Mouse (Mus musculus) cerebellum, adult 11-12 months (tissue): ENCODE results near the gene Npdc1.
A peak's percentile ranks its signal among the peaks of the same experiment; 100 is the strongest.

Source experiments
- DNase-seq: peaks from one replicate; pipeline ENCODE4 v3.0.0; 2022

Gene Npdc1

DNA sequence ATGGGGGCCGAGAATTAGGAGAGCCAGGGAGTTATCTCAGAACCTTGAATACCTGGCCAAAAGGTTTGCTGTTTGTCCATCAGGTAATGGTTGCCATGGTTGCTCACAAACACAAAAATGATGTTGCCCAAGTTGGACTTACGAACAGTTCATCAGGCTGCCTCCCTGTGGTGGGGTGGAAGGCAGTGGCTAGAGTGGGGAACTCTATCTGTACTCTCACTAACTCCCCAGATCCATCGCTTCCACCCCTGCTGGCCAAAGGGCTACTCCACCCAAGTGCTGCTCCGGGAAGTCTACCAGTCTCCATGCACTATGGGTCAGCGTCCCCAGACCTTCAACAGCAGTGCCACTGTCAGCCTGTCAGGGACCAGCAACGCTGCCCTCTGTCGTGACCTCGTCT is at the start of gene Npdc1:
TSS of gene Npdc1 (plus strand) at position 301 of the 400 bp plus-strand sequence.
- no peak for DNase-seq

DNA sequence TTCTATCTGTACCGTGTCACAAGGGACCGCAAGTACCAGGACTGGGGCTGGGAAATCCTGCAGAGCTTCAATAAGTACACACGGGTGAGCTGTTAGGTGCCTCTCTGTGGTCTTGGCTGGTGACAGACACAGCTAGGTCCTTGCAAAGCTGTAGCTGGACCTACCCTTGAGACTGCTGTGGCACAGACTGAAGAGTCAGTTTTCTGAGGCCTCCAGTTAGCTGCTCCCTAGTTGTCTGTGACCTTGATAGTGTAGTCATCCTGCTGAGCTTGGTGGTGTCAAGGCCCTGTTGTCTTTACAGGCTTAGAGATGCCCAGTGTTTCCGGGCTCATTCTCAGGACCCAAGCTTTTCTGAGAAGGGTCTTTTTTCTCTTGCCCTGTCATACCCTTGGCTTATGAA is 49.7 kb upstream of the Npdc1 start:
- DNase-seq: no peak

DNA sequence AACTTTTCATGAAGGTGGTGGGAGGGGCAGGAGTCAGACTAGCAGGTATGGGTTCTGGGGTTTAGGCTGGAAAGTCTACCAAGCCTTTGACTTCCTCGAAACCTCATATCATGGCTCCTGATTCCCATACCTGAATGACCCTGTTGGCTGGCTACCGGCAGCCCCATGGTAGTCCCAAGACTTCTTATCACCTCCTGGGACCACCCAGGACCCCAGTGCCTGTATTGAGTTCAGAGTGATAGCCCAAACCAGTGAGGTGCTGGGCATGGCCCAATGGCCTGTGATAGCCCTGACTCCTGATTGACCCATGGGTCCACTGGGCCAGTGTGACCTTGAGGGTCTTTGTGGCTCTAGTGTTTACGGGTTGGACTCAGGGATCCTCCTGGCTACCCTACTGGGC is 48.5 kb upstream of the Npdc1 start:
- no peak for DNase-seq

DNA sequence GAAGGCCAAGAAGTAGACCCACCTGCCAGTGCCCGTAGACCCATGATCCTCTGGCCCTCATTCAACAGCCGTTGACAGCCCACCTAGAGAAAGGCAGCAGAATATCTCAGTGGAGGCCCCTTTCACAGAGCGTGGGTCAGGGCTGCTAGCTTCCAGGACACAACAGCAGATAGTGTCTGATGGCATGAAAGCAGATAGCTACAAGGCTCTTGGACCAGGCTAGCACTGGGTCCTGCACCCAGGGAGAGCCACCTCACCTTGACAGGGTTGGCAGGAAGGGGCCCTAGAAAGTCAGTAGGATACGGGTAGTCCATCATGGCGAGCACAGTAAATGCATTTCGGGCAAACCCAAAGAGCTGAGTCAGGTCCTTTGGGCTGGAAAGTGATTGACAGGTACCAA is 44.9 kb upstream of the Npdc1 start:
- no peak for DNase-seq

DNA sequence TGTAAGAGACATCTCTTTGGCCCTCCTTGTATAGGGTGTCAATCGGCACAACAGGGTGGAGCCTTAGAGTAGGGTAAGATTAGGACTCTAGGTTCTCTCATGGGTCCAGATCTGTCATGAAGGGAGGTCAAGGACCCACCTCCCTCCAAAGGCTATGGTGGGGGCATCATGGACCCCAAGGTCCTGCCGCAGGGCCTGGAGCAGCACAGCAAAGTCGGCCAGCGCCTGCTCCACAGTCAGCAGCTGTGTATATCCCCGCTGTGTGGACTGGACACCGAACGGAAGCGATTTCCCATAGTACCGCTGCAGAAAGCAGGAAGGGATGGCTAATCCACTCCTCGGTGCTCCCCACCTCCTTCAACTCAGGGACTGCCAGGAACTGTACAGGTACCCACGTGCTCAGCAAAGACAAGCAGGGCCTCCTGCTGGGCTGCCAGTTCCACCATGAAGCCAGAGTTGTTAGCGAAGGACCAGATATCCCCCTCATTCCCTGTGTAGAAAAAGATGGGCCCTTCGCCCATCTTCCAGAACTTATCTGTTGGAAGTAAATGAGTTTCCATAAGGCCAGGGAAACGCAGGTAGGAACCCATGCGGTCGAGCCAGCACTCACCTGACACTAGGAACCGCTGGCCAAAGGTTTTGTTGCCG is 43.6 kb upstream of the Npdc1 start:
- no peak for DNase-seq

DNA sequence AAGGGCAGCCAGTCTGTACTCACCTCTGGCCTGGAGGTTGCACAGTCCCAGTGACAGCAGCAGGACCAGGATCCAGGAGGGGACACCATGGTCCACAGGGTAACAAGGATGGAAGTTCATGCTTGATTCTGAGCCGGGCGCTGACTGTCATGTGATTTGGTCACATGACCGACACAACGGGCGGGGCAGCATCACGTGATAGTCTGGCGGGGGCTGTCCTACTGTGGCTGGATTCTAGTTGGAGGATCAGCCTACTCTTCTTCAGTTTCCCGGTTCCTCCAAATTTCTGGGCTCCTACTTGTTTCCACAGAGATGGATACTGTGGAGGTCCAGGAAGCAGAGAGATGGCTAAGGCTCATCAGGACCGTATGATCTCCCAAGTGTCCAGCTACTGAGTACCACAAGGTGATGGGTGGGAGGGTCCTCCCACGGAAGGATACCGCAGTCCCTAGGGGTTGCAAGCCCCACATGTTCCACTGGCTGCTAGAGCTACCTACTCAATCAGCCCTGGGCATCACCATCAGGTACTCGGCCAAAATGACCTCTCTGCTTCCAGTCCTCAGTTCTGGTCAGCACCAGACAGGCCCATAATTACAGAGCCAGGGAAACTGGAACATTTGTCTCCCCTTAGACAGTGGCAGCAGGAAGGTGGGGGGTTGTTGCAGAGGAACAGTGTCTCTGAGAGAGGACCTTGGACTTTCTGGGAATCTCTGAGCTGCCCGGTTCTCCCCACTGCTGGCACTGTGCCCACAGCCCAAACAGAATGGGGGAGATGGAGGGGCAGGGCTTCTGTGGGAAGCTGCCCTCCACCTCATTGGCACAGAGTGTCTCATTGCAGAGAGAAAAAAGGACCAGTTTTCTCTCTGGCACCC is 42.7 kb upstream of the Npdc1 start, which contains the start of gene Dpp7:
TSS of gene Dpp7 (minus strand) at position 152 of the 872 bp plus-strand sequence.
- DNase-seq: peak; percentile 84

DNA sequence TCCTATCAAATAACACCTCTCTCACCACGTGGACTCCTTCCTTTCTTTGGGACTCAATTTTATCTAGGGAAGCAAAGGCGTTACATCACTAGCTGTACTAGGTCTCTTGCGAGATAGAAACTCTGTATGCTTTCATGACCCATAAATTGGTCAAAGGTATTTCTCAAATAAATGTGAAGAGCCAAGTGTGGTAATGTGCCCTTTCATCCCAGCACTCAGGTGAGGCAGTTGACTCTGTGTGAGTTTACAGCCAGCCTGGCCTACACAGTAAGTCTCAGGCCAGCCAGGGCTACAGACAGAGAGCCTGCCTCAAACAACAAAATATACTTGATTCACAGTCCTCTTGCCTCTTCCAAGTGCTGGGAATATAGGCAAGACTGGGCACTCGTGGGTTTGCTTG is 39.3 kb upstream of the Npdc1 start:
- DNase-seq: no peak

DNA sequence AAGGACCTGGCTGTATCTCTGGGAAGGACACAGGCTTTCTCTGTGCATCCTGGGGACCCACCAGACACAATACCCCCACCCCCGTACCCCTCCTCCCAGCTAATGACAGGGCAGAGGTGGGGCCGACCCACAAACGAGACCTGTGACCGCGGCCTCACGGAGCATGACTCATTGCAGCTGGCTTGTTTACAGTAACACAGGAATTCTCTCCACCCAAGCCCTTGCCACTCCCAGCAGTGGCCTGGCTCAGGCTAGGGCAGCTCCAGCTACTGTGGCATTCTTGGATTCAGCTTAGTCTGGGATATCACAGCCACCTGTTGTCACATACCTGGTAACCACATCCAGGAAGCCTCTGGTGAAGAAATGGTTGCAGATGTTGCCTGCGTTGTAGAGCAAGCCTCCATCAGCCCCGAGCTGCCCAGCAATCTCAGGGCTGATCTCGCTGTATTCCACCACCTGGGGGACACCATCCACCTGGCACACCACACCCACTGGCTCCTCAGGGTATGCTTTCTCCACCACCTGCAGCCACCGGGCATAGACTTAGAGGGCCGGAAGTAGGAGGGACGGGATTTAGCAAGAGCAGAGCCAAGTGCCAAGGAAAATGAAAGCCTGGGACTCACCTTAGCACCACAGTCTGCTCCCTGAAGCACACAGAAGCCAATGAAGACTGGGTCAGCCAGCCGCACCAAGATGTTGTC is 35.5 kb upstream of the Npdc1 start:
- no peak for DNase-seq

DNA sequence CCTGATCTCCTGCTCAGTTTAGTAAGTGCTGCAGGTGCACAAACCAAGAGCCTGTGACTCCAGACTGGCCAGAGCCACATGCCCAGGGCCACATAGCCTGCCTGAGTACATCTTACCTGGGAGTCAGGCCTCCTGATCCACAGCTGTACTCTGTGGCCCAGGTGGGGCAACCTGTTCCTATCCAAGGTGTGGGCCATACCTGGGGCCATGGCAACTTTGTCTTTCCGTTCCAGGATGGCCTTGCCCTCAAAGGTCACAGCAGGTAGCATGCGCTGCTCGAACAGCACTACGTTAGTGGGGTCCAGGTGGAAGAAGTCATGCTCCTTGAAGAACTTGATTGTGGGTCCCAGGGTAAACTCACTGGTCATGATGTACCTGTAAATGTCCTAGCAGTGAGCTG is 34.8 kb upstream of the Npdc1 start:
- DNase-seq: no peak

DNA sequence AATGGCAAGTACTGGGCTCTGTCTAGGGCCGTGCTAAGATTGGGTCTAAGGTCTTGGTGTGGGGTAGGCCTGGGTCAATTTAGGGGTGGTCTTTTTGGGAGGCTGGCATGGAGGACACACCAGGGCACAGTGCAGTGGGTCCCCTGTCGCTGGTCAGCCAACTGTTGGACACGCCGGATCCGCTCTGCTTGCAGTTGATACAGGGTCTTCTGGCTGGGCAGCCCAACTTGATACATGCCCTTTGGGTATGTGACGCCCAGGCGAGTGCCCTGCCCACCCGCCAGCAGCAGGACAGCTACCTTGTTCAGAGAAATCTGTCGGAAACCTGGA is 34.4 kb upstream of the Npdc1 start:
- DNase-seq: no peak

DNA sequence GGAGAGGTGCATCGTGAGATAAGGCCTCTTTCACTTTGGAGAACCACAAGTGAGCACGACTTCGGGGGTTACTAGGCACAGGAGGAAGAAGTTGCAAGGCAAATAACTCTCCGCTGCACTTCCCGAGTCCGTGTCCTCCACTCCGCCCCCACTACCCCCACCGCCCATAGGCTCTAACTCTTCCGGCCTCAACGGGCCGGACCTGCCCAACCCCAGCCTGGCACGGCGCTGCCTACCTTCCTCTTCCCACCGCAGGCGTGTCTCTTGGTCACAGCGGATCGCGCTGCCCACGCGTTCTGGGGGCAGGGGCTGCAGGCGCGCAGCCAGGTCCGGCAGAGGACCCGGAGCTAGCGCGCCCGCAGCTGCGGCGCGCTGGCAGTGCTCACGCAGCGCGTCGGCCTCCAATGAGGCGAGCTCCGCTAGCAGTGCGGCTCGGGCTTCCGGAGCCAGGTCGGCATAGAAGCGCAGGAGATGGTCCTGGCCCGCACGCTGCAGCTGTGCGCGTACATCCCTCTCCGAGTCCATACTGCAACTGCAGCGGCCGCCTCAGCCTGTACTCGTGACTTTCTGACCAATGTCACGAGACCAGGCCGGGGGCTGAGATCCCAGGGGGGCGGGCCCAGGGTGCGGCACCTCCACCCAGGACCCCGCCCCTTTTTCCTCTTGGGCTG is 33.9 kb upstream of the Npdc1 start, which contains the start of gene Uap1l1:
TSS of gene Uap1l1 (minus strand) at position 592 of the 671 bp plus-strand sequence.
- DNase-seq: peak; percentile 55

DNA sequence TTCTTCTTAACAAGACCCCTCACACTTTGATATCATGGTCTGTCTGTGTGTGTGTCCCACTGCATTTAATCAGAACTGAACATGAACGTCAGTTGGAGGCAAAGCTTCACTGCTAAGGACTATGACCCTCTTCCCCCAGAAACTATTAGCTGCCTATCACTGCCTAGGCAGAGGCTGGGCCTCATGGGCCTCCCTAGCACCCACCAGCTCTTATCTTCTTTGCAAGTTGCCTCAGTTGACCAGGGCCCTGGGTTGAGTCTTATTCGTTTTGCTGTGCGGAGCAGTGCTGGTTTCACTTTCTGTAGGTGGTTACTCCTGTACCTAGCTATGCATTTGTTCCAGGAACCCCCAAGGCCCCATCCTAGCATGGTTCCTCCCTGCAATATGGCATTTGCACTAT is 29.2 kb upstream of the Npdc1 start:
- no peak for DNase-seq

DNA sequence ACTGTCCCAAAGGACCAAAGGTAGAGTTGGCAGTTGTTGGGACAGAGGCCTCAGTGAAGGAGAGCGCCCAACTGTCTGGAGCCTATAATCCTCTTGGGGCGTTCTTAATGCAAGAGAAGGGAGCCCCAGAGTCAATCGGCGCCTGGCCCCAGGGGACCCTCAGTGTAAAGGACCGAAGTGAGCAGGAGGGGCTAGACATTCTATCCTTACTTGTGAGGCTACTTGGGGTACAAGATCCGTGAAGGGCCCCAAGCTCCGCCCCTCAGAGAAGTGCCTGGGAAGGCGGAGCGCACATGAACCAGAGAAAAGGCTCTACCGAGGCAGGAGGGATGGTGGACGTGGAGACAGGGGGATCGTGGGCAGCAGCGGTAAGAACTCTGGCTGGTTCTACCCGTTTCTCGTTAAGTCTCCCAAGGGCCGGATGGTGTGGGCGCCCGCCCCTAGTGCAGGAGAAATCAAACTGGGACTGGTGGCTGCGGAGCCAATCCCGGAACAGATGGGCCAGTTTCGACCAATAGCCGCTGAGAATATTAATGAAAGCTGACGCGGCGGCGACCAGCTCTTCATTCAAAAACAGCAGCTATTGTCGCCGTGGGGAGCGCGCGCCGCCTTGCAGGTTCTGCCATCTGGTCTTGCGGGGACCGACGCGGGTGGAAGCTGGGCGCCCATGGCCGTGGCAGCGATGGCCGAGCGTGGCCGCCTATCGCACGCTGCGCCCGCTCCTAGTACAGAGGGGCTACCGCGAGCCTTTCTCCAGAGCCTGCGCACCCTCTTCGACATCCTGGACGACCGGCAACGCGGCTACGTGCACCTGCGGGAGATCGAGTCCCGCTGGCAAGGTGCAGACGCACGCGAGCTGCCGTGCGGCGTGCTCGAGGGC is 27.1 kb upstream of the Npdc1 start, which contains the start of gene Sapcd2:
TSS of gene Sapcd2 (plus strand) at position 558 of the 880 bp plus-strand sequence.
- DNase-seq: peak; percentile 86

DNA sequence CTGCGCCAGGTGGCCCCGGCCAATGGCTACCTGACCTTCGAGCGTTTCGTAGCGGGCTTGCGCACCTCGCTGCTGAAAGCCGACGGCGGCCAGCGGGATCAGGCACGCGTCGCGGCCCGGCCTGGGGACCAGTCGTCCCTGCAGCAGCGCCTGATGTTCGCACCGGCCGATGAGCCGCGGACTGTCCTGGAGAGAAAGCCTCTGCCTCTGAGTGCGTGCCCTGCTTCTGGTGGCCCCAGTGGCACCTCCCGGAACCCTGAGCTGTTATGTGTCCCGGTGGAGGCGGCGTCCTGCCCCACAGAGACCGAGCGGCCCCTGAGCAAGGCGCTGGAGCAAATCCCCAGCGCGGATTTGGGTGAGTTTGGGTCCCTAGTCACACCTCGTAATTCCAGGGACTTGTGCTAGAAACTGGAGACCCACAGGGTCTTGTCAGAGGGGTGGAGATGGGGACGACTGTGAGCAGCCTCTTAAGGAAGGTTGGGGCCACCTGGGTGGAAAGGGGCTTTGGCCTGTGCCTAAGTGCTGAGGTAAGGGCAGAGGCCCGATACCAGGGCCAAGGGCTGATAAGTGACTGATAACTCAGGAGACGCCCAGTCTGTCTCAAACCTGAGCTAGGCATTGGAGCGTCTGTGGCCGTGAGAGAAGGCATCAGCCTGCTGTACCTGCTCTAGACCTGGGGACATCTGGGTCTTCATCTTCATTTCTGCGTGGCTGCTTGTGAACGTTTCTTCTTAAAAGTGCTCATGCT is 26.3 kb upstream of the Npdc1 start:
- DNase-seq: no peak

DNA sequence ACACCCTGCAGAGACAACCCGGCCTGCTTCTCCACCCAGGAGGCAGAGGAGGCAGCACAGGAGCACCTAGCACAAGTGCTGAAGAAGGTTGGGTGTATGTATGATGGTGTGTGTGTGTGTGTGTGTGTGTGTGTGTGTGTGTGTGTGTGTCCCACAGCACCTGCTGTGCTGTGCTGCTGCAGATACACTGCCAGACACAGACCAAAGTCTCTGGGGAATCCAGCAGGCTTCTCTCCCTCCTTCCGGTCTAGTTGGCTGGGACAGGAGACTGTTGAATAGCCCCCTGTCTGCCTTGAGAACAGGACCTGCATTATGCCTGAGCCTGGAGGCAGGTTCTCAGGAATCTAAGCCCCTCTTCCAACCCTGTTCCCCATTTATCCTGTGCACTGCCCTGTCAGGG is 25.7 kb upstream of the Npdc1 start:
- DNase-seq: no peak

DNA sequence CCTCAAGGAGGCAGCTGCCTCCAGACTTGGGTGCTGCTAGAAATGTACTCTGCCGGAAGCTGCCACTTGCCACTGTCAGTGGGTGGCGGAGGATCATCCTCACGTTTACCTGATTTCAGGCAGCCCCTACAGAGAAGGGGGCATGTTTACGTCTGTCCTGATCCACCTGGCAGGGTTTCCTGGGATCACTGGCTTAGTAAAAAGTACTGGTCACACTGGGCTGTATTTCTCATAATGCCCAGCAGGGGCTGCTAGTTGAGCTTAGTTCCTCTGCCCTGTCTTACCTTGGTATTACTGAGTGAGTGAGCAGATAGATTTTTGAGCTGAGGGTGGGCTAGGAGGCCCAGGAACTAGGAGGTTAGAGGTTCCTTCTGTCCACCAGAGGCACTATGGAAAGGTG is 22.6 kb upstream of the Npdc1 start:
- no peak for DNase-seq

DNA sequence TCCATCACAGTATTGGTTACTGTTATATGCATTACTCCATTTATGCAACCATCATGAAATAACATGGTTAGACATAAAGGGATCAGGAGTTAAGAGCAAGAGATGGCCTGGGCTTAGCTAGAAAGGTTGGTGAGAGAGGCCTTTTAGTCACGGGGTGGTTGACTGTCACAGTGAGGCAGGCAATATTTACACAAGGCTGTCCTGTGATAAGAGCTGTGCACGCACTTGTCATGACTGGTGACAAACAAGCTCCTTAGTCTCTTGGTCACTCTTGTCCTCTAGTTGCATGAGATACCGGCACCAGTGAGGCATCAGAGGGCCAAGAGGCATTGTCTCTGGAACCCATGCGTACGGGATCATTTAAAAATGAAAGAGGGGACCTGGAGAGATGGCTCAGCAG is 14.7 kb upstream of the Npdc1 start:
- DNase-seq: no peak

DNA sequence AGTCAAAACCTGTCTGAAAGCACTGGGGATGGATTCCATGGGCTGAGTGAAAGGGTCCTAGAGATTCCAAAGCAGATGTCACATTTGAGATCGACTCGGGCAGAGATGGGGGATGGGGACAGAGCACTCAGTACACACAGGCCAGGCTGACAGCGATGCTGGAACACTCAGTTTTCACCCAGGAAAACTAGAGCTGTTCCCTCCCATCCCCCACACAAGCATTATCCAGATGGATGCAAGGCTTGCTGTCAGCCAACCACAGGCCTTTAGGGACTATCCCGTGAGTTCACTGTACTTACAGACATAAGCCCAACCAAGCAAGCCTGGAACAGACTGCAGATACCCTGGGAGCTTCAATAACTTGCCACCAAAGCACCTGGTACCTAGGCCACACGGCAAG is 7.9 kb upstream of the Npdc1 start:
- no peak for DNase-seq

DNA sequence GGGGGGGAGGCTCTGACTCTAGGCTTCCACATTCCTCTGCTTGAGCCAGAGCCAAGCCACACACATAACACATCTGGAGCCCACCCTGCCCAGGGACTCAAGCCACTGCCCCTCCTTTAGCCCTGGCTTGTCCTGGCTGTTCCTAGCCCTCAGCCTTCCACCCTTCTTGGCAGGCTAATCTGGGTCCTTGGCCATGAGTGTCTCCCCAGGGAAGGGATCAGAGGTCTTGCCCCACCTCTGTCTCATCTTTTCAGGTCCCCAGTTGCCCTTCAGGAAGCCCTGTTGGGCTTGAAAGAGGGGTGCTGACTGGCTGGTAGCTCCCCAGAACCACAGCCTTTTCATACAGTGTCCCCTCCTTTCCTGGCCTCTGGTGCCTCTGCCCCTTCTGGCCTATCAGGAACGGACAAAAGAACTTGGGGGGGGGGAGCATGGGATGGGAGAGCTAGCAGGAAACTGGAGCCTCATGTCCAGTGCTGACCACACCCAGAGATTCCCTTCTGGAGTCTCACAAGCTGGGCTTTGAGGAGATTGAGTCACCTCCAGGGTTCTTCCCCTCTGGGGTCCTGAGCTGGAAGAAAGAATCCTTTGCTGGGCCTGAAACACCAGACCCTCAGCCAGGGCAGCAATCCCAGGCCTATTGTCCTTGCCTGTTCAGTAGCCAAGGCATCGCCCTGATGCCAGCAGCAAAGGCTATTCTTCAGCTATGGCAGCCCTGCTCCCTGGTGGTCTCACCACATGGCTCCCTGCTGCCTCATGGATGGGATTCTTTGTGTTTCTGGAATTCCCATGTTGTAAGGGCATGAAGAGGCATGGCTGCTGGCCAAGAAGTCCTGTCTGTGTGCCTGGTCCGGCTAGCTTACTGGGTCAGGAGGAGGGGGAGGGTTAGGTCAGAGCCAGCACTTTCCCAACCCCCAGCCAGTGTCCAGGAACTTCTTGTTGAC is 4.6 kb upstream of the Npdc1 start:
- DNase-seq: peak; percentile 72
